Mouse (Mus musculus) thymus, postnatal 0 days (tissue): ENCODE results near the gene Slc45a2. TPM values are rescaled to one million over a fixed set of nuclear protein-coding genes. Genes with fewer than 3 reads are reported as not detected.

ENCODE experiments used
- DNase-seq: peaks from one replicate; pipeline ENCODE4 v3.0.0-alpha.2; 2015; ENCODE audit warnings: low spot score
- polyA plus RNA-seq: library from polyadenylated mRNA; unstranded; fragments of >200 nt; fragmentation: Nextera tagmentation; extraction: Ambion mirVana; gene quantifications from 2 replicates; pipeline ENCODE4 v1.2.1, GENCODE M21; 2015

Slc45a2 gene
- polyA plus RNA-seq, 1 experiment from 2014 or later, result 0.05 TPM

GRCm38 (mm10) chr15:11003791-11004190, 3.3 kb downstream of the Slc45a2 start:
- no peak for DNase-seq

GRCm38 (mm10) chr15:11004646-11005045, 4.1 kb downstream of the Slc45a2 start:
- no peak for DNase-seq

- DNase-seq, result no peak
These were observed 8.2 kb downstream of the Slc45a2 start for GRCm38 (mm10) chr15:11008756-11009155.

GRCm38 (mm10) chr15:11010976-11011548, 10.5 kb downstream of the Slc45a2 start:
- DNase-seq, result no peak

GRCm38 (mm10) chr15:11014931-11015330, 14.4 kb downstream of the Slc45a2 start:
- DNase-seq, result no peak

- DNase-seq, result no peak
These were observed 26.5 kb downstream of the Slc45a2 start for GRCm38 (mm10) chr15:11026801-11027561.

- DNase-seq, result no peak
These were observed 29.7 kb downstream of the Slc45a2 start for GRCm38 (mm10) chr15:11030188-11030587.

GRCm38 (mm10) chr15:11035947-11036474, 35.5 kb downstream of the Slc45a2 start:
- no peak for DNase-seq

- DNase-seq, result no peak
These were observed 36.2 kb downstream of the Slc45a2 start for GRCm38 (mm10) chr15:11036535-11037375.

GRCm38 (mm10) chr15:11037376-11037695, 36.8 kb downstream of the Slc45a2 start:
- no peak for DNase-seq

- no peak for DNase-seq
These were observed 37.2 kb downstream of the Slc45a2 start, which contains the start of gene Rxfp3 for GRCm38 (mm10) chr15:11037711-11038110. Rxfp3 (minus strand) TSS chr15:11037991.

GRCm38 (mm10) chr15:11038476-11038875, 38.0 kb downstream of the Slc45a2 start:
- peak; percentile 27 for DNase-seq

GRCm38 (mm10) chr15:11040067-11040466, 39.5 kb downstream of the Slc45a2 start:
- DNase-seq, result no peak

- DNase-seq, result no peak
These were observed 40.7 kb downstream of the Slc45a2 start for GRCm38 (mm10) chr15:11041229-11041628.

- DNase-seq, result no peak
These were observed 42.3 kb downstream of the Slc45a2 start for GRCm38 (mm10) chr15:11042828-11043227.

GRCm38 (mm10) chr15:11053678-11054439, 53.3 kb downstream of the Slc45a2 start:
- no peak for DNase-seq

GRCm38 (mm10) chr15:11054440-11055080, 54.0 kb downstream of the Slc45a2 start:
- DNase-seq, result no peak

GRCm38 (mm10) chr15:11062903-11063302, 62.4 kb downstream of the Slc45a2 start:
- no peak for DNase-seq

GRCm38 (mm10) chr15:11064160-11064557, 63.6 kb downstream of the Slc45a2 start:
- DNase-seq, result no peak

- DNase-seq, result no peak
These were observed 64.3 kb downstream of the Slc45a2 start, which contains the start of gene Adamts12 for GRCm38 (mm10) chr15:11064558-11065411. Adamts12 (plus strand) TSS chr15:11064790.
